Mouse (Mus musculus) spleen, postnatal 4 days (tissue): ENCODE results near the gene 5730522E02Rik.
A peak's percentile ranks its signal among the peaks of the same experiment; 100 is the strongest.
"Not testable (repeated sequence)": the region's sequence is repeated elsewhere in the genome, so short reads cannot be mapped to it uniquely, and the experiment has no call there.

Source experiments
- DNase-seq, 2 experiments: peaks; one replicate each; pipeline ENCODE4 v3.0.0; 2022; ENCODE audit warnings: low spot score in 2 of 2

Gene 5730522E02Rik

DNA sequence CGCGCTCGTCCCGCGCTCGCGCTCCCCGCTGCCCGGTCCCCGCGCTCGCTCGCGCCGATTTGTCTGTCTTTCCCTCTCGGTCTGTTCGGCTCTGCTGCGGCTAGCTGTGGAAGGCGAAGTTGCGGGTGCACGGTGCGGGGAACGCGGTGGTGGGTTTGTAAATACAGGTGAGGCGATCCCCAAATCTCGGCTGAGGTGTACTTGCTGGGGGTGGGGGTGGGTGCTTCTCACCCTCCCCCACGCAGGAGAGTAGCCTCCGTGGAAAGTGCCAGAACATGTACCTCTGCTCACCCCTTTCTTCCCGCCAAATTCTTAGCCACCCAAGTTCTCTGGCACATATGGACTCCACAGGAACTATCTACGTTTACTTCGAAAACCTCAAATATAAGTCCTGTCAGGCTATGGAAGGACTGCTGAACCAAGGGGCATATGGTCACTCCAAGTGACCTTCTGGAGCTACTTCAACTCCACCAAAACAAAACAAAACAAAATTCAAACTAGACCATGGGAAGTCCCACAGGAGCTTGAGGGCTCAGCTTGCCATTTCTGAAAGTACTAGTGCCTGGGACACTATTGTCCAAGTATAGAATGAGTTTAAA, at the start of gene 5730522E02Rik:
Gene 5730522E02Rik (minus strand): TSS at position 182 of the 599 bp plus-strand sequence.
- no peak for DNase-seq

DNA sequence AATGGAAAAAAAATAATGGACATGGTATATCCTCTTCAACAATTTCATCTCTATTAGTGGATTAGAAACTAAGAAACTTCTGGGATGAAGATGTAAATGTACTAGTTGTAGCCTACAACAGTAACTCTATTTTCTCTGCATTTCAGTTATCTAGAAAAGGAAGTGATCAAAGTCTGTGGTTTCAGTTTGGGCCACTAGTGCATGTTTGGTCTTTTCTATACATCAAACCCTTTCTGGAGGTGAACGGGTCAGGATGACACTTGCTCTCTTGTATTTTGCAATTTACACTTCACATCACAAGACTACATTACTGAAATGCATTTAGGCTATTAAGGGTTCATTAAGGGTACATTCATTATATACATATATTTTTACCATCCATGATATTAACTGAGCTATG, 26.0 kb upstream of the 5730522E02Rik start:
- no peak for DNase-seq

DNA sequence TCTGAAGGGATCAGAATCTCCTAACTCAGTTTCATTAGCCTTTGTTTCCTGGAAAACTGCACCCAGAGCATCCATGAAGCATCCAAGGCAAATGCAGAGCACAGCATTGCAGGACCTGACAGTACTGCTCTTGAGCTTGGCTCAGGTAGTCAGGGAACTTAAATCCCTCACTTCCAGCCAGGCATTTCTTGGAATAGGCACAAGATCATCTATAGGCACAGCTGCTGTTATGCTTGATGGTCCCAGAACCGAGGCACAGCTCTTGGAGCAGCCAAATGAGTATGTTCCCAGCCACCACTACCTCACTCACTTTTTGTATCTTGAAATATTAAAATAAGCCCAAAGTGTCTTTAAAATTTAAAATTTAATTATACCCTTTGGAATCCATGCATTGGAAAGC, 19.3 kb upstream of the 5730522E02Rik start:
- DNase-seq = no peak

DNA sequence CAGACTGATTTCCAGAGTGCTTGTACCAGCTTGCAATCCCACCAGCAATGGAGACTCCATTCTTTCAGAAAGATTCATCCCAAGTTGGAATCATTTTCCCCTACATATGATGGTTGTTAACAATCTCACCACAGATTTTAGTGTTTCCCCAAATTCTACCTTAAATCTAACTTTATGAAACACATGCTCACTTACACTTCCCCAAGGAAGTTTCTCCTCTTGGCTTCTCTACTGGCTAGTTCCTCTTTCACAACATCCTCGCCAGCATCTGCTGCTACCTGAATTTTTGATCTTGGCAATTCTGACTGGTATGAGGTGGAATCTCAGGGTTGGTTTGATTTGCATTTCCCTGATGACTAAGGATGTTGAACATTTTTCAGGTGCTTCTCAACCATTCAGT, 3.1 kb upstream of the 5730522E02Rik start:
- not testable (repeated sequence) for DNase-seq

- DNase-seq = peak; percentile 27 to 76
Measured at GRCm38 (mm10) chr11:26209811-26210581, 567 bp downstream of the 5730522E02Rik start.

DNA sequence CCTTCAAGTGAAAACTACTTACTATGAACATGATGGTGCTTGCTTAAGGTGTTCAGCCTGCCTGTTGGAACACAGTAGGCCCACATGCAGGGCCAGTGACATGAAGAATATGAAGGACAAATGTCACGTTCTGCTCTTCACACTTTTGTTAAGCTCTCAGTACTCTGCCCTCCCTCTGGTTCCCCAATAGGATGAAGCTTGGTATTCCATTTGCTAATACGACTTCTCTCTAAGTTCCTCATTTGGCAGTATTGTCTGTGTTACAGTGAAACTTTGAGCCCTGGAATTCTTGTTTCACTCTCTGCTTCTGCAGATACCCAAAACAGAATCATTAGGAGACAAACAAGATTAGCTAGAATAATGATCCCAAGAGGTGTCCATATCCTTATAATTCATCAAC, 7.1 kb downstream of the 5730522E02Rik start:
- no peak for DNase-seq

DNA sequence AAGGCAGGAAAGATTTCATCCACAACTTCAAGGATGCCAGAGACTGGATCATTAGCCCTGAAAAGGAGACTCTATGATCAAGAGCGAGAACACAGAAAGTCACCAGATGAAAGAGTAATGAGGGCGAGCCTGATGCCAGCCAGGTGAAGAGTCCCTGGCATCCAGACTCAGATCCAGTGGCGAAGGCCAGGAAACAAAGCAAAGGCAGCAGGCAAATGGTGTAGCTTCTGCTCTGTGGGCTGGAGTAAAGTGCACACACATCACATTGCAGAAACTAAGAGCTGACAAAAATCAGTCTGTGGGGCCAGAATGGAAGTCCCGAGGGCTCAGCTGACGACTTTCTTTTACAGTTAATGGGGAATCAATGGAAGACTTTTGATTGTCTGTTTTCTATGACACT, 7.7 kb downstream of the 5730522E02Rik start:
- DNase-seq = no peak

GRCm38 (mm10) chr11:26201778-26202097, 8.8 kb downstream of the 5730522E02Rik start:
- no peak for DNase-seq

DNA sequence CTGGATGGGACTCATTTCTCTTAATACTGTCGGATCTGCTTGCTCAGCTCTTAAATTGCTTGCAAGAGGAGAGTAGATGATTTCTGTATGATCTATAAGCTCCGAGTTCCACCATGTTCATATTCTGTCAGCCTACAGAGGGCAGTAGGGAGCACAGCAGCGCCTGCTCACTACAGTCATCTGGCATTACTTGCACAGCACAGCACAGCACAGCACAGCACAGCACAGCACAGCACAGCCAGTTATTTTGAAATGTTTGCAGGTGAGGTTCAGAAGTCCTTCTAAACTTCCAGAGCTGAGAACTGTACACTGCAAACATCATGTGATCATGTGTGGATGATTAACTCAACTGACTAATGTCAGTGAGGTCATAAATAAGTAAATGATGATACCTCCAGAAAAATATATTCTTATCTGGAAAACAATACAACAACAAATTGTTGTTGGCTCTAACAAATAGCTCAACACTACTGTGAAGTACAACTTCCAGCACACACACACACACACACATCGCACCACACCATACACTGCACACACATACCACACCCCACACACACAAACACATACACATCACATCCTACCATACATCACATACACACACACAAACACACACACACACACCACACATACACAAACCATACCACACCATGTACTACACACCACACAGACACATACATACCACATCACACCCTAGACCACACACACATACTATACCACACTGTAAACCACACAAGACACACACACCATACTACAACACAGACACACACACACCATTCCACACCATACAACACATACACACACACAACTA, 9.4 kb downstream of the 5730522E02Rik start:
- DNase-seq = peak; percentile 36 to 72

- DNase-seq = no peak
Measured at GRCm38 (mm10) chr11:26195468-26195867, 15.1 kb downstream of the 5730522E02Rik start.

DNA sequence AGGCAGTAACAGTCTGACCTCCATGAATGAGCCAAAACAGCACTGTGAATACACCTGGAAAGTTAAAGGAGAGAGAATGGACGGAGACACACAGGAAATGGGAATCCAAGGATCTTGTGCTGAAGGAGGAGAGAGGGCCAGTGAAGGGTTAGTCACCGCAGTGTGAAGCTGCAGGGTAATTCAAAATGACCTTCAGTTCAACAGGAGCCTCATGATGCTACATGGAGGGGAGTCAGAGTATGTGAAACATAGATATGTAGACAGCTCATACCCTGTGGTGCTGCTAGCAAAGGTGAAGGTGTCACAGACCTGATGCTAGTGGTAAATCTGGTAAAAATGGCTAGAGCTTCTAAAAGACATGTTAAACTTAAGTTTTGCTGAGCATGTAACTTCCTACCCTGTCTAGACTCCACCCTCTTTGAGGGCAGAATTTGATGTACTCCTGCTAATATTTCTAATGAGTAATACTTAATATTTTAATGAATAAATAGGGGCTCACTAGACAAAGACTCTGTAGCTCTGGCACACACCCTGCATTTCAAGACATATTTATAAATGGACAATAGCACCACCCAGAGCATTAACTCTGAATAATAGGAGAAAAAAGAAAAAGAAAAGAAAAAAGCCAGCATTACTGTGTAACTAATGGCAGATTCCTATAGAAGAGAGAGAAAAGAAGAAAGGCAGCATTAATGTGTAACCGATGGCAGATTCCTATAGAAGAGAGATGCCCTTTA, 23.2 kb downstream of the 5730522E02Rik start:
- no peak for DNase-seq

DNA sequence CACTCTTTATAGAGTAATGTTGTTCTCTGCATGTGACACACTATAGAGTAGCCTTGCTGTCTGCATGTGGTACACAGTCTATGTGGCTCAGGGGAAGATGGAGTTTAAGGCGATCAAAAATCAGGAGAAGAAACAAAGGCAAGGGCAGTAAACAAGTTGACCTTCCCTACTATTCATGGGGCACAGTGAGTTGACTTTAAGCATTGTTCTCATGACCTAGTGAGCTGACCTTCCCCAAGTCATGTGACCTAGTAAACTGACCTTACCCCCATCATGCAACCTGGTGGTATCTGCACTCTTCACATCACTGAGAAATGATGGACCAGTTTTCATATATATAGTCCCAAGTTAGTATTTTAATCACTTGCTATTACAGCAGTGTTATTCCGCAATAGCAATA, 40.0 kb downstream of the 5730522E02Rik start:
- no peak for DNase-seq

GRCm38 (mm10) chr11:26167609-26167971, 43.0 kb downstream of the 5730522E02Rik start:
- no peak for DNase-seq

GRCm38 (mm10) chr11:26166966-26167608, 43.5 kb downstream of the 5730522E02Rik start:
- DNase-seq = no peak

- no peak for DNase-seq
Measured at GRCm38 (mm10) chr11:26164651-26165259, 45.8 kb downstream of the 5730522E02Rik start.

DNA sequence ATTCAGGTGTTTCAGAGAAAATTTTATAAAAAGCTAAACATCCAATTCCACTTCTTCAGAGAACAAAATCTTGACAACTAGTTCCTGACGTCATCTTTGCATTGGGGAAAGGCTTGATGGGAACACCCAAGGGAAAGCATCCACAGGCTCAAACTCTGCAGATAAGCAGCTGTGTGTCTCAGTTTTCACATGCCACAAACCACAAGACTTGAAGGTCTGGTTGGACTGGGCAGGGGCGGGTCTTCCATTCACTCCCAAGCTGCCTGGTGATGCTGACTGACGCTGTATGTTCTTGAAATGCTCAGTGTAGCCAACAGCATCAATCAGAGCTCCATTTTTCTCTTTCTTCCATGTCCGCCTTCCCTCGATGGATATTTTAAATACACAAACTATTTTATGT, 49.2 kb downstream of the 5730522E02Rik start:
- no peak for DNase-seq

DNA sequence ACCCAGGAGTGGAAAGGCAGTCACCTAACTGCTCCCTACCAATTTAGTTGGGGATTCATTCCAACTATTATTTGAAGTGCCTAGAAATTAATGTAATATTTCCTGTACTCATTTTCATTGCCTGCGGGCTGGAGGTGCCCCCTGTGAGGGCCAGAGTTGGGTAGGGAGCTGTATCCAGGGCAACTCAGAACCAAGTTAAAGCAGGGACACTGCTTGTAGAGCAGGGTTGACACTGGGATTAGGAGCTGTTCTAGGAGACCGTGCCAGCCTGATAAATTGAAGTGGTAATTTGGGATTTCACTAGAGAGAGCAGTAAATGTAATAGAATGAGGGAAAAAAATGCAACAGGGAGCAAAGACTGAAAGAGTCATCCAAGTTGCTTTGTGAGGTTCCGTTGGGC, 51.5 kb downstream of the 5730522E02Rik start:
- no peak for DNase-seq

- DNase-seq = no peak
Measured at GRCm38 (mm10) chr11:26140024-26140423, 70.5 kb downstream of the 5730522E02Rik start.

GRCm38 (mm10) chr11:26138013-26138412, 72.5 kb downstream of the 5730522E02Rik start:
- DNase-seq = no peak

GRCm38 (mm10) chr11:26130911-26131310, 79.7 kb downstream of the 5730522E02Rik start:
- DNase-seq = no peak

- DNase-seq = no peak
Measured at GRCm38 (mm10) chr11:26129054-26129453, 81.5 kb downstream of the 5730522E02Rik start.
